Mouse (Mus musculus) skeletal muscle tissue, adult 2 months (tissue): ENCODE data around the gene Tlcd1.
A peak's percentile ranks its signal among the peaks of the same experiment; 100 is the strongest.
"Not testable (repeated sequence)": the region's sequence is repeated elsewhere in the genome, so short reads cannot be mapped to it uniquely, and the experiment has no call there.

Source experiments
- DNase-seq: peaks from one replicate; pipeline ENCODE4 v3.0.0-alpha.2; 2012; ENCODE audit warnings: low read depth, low spot score

Tlcd1 gene

GRCm38 (mm10) chr11:78177437-78177836, 926 bp downstream of the Tlcd1 start:
- DNase-seq: no peak

- peak; percentile 92 for DNase-seq
These were observed 1.7 kb downstream of the Tlcd1 start for GRCm38 (mm10) chr11:78177903-78178858.

- no peak for DNase-seq
These were observed 2.4 kb downstream of the Tlcd1 start for GRCm38 (mm10) chr11:78178859-78179437.

- no peak for DNase-seq
These were observed 3.0 kb downstream of the Tlcd1 start for GRCm38 (mm10) chr11:78179438-78179999.

GRCm38 (mm10) chr11:78180081-78180761, 3.7 kb downstream of the Tlcd1 start:
- DNase-seq: no peak

- DNase-seq: no peak
These were observed 5.4 kb downstream of the Tlcd1 start for GRCm38 (mm10) chr11:78181830-78182357.

- no peak for DNase-seq
These were observed 5.9 kb downstream of the Tlcd1 start for GRCm38 (mm10) chr11:78182450-78182849.

GRCm38 (mm10) chr11:78182961-78183844, 6.7 kb downstream of the Tlcd1 start, which contains the start of gene Rpl23a:
Gene Rpl23a (minus strand): TSS chr11:78183584.
- peak; percentile 95 for DNase-seq

GRCm38 (mm10) chr11:78183884-78184514, 7.5 kb downstream of the Tlcd1 start:
- no peak for DNase-seq

- DNase-seq: not testable (repeated sequence)
These were observed 8.2 kb downstream of the Tlcd1 start for GRCm38 (mm10) chr11:78184702-78185101.

GRCm38 (mm10) chr11:78188331-78189233, 12.1 kb downstream of the Tlcd1 start, which contains the start of gene Rab34:
Gene Rab34 (plus strand): TSS chr11:78188430.
- peak; percentile 41 for DNase-seq

GRCm38 (mm10) chr11:78189234-78190040, 12.9 kb downstream of the Tlcd1 start:
- DNase-seq: no peak

- DNase-seq: no peak
These were observed 13.5 kb downstream of the Tlcd1 start for GRCm38 (mm10) chr11:78190041-78190440.

- DNase-seq: no peak
These were observed 16.6 kb downstream of the Tlcd1 start, which contains the start of gene Proca1 for GRCm38 (mm10) chr11:78193113-78193512. Gene Proca1 (plus strand): TSS chr11:78193392.

- peak; percentile 66 for DNase-seq
These were observed 18.0 kb downstream of the Tlcd1 start for GRCm38 (mm10) chr11:78194411-78195100.

GRCm38 (mm10) chr11:78195101-78195863, 18.8 kb downstream of the Tlcd1 start:
- DNase-seq: no peak

GRCm38 (mm10) chr11:78202372-78202771, 25.9 kb downstream of the Tlcd1 start:
- DNase-seq: no peak
